Mouse (Mus musculus) heart, postnatal 0 days (tissue): ENCODE results near the gene AC124502.3.

Experiments
- CTCF ChIP-seq: IDR thresholded peaks from 2 replicates; pipeline ENCODE4 v1.5.1; 2016; ENCODE audit warnings: antibody characterized with exemption, control low read depth, low read depth
- EP300 ChIP-seq: IDR thresholded peaks from 2 replicates; pipeline ENCODE4 v1.6.1; 2016; ENCODE audit warnings: antibody characterized with exemption, low read depth

DNA sequence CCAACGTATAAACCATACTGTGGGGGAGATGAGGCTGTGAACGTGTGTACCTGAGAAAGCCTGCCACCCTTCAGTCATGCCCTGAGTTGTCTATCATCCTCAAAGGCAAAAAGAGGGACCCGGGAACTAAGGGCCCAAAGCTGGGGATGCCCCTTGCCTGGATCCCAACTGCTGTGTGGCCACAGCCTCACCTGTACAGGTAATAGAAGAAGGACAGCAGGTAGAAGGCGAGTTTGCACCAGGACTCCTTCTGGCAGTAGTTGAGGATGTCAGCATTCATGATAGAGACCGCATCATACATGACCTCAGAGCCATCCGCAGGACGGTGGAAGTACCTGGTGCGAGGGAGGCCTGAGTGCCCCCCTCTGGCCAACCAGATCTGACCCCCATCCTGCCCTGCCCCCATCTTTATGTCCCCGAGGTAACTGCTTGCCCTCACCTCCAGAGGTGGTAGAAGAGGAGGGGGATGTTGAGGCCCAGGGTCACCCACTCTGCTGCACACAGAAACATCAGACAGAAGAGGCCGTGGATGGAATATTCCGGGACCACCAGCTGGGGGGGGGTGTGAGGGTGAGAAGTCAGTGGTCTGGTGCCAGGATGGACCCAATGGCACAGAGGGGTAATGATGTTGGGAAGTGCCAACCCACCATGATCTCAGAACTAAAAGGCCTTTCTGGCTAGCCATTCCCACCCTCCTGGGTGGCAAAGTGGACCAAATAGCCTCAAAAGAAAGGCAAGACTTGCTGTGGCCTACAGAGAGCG, 55.0 kb downstream of the AC124502.3 start:
- TF ChIP-seq CTCF (no peak), EP300 (no peak)
